Mouse (Mus musculus) hindbrain, embryonic 14.5 days (tissue): ENCODE measurements at regions not wholly inside any gene's neighbourhood (a gene's known extent, or its start where the extent isn't known, plus 50 kb on each side); places are given as distances from the start of the nearest gene placed in this dataset.

ENCODE experiments used
- ATAC-seq: fragments of 200-750 bp; cut with Nextera tagmentation; 2 replicates; pipeline ENCODE4 v1.8.0; 2017; ENCODE audit warnings: moderate number of reproducible peaks, mild to moderate bottlenecking, moderate TSS enrichment, moderate library complexity; ENCODE audit not compliant: low FRiP score
- DNase-seq: peaks from one replicate; pipeline ENCODE4 v3.0.0-alpha.2; 2015; ENCODE audit warnings: low spot score
- H3K27ac ChIP-seq: fragments of 300-500 bp; sonication (generic); 2 replicates; pipeline ENCODE4 v1.5.1; 2014; ENCODE audit warnings: mild to moderate bottlenecking, moderate library complexity
- H3K27me3 ChIP-seq: fragments of 300-500 bp; sonication (generic); 2 replicates; pipeline ENCODE4 v1.6.1; 2014; ENCODE audit warnings: mild to moderate bottlenecking, low read length, mixed read lengths; ENCODE audit not compliant: control insufficient read depth, insufficient read depth
- H3K36me3 ChIP-seq: fragments of 300-500 bp; sonication (generic); replicated peaks from 2 replicates; pipeline ENCODE4 v1.6.1; 2014; ENCODE audit not compliant: control insufficient read depth, insufficient read depth
- H3K4me1 ChIP-seq: fragments of 300-500 bp; sonication (generic); replicated peaks from 2 replicates; pipeline ENCODE4 v1.6.1; 2014; ENCODE audit warnings: antibody characterized with exemption, low read length, mixed read lengths; ENCODE audit not compliant: control insufficient read depth, insufficient read depth
- H3K4me2 ChIP-seq: fragments of 300-500 bp; sonication (generic); replicated peaks from 2 replicates; pipeline ENCODE4 v1.6.1; 2014; ENCODE audit warnings: mild to moderate bottlenecking, moderate library complexity
- H3K4me3 ChIP-seq: fragments of 300-500 bp; sonication (generic); replicated peaks from 2 replicates; pipeline ENCODE4 v1.5.1; 2014; ENCODE audit warnings: mild to moderate bottlenecking, low read length
- H3K9ac ChIP-seq: fragments of 300-500 bp; sonication (generic); 2 replicates; pipeline ENCODE4 v1.6.1; 2014
- H3K9me3 ChIP-seq: fragments of 300-500 bp; sonication (generic); 2 replicates; pipeline ENCODE4 v1.6.1; 2016; ENCODE audit warnings: low read length; ENCODE audit not compliant: control insufficient read depth
- WGBS: fragments of 180-500 bp; shearing (Covaris S2); extraction: QIAGEN DNeasy Blood & Tissue Kit; methylation state at CpG from one replicate; pipeline ENCODE4 v1.1.7; 2014; 5-methylcytosine and 5-hydroxymethylcytosine counted together

DNA sequence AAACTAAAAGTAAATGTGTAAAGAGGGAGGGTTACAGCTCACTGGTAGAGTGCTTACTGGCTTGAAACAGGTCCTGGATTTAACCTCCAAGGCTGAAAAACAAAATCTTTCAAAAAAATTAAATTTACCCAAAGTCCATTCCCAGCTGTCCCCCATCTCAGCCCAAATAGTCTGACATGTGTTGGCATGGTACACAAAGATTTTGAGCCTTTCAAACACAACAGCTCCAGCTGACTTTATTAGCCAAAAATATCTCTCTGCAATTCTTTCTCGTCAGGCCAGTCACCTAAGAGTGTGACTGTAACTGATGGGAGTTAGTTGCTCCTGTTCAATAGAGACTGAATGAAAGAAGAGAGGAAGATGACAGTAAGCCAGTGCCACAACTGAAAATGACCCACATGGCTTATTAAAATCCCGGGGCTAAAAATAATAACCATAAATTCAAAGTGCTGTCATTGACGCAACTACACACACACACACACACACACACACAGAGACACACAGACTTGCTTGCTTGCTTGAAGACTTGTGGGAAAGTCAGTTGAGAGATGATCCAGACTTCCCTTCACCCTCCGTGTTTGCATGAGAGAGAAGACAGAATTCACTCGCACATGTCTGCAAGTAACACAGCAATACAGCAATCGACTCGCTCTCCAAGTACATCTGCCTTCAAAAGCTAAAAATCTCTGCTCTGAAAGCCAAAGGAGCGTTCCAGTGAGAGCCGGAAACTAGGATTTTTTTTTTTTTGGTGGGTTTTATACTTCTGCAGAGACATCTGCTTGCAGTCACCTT lies 214.1 kb upstream of the Rnd3 start:
- Histone ChIP-seq H3K27me3 (no peaks in the 10 kb centered on the region), H3K9me3 (no peaks in the 10 kb centered on the region), H3K27ac (no peak overlapping the region), H3K9ac (no peak overlapping the region), H3K4me1 (no peaks in the 10 kb centered on the region), H3K4me3 (no peak overlapping the region), H3K36me3 (no peaks in the 10 kb centered on the region), H3K4me2 (no peak overlapping the region)
- DNase-seq: no peak
- WGBS: 87% methylated on average over 9 of the region's 9 CpGs
- ATAC-seq: no peak

DNA sequence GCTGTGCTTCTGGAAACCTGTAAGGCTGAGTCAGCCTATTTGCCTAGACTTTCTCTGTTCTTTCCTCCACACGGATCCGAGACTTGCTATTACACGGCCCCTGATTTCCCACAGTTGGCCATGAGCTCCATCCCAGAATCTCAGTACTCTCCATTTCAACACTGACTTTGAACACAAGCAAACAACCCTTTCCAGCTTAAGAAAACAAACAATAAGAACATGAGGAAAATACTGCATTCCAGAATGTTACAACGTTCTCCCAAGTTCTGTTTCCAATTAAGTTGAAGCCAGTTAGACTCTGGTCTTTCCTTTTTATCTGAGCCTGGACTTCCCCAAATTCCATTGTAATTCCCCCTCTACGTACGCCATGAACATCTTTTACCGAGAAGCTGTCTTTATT lies 206.4 kb upstream of the Rnd3 start:
- 91% methylated on average over 7 of the region's 7 CpGs for WGBS
- no peak overlapping the region for H3K4me3 ChIP-seq
- no peaks in the 10 kb centered on the region for H3K36me3 ChIP-seq
- no peaks in the 10 kb centered on the region for H3K4me1 ChIP-seq
- ATAC-seq (no peak), DNase-seq (no peak)
- H3K27ac ChIP-seq: no peak overlapping the region
- H3K4me2 ChIP-seq: no peak overlapping the region
- no peaks in the 10 kb centered on the region for H3K27me3 ChIP-seq
- H3K9ac ChIP-seq: no peak overlapping the region
- H3K9me3 ChIP-seq: no peaks in the 10 kb centered on the region

DNA sequence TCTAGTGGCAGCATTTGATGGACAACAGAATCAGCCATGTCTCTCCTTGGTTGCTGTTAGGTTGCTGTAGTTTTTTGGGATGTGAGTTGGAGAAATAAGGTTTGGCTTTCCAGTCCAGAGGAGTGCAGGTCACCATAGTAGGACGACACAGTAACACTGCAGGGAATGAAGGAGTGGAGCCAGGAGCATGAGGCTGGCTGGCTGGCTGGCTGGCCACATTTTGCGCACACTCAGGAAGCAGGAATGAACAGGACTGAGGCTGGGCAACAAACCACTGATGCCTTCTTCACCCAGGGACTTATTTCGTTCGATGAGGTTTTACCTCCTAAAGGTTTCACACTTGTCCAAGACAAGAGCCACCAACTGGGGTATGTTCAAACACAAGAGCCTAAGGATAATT lies 205.9 kb upstream of the Rnd3 start:
- no peak for DNase-seq
- no peak overlapping the region for H3K4me2 ChIP-seq
- no peaks in the 10 kb centered on the region for H3K9me3 ChIP-seq
- H3K4me1 ChIP-seq: no peaks in the 10 kb centered on the region
- WGBS: 91% methylated on average over 4 of the region's 4 CpGs
- H3K27ac ChIP-seq: no peak overlapping the region
- H3K27me3 ChIP-seq: no peaks in the 10 kb centered on the region
- no peak for ATAC-seq
- H3K4me3 ChIP-seq: no peak overlapping the region
- H3K9ac ChIP-seq: no peak overlapping the region
- no peaks in the 10 kb centered on the region for H3K36me3 ChIP-seq

DNA sequence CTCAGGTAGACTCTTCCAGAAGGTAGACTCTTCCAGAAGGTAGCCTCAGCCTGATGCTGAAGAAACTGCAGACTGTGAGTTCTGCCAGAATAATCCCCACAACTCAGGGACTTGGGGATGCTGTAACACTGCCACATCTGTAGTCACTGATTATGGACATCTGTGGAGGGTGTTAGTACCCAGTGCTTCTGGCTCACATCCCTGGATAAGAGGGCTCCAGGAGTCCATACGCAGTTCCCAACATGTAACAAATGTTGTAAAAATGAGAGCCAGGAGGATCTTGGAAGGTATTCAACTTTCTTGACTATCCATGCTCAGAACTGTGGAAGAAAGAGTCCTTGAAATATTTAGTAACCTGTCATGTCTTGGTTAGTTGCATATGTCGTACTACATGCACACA lies 200.7 kb upstream of the Rnd3 start:
- Histone ChIP-seq H3K4me3 (no peak overlapping the region), H3K4me2 (no peak overlapping the region), H3K4me1 (no peaks in the 10 kb centered on the region), H3K27ac (no peak overlapping the region), H3K27me3 (no peaks in the 10 kb centered on the region), H3K9ac (no peak overlapping the region), H3K36me3 (no peaks in the 10 kb centered on the region), H3K9me3 (no peaks in the 10 kb centered on the region)
- no peak for ATAC-seq
- DNase-seq: no peak
- 73% methylated on average over 2 of the region's 2 CpGs for WGBS

DNA sequence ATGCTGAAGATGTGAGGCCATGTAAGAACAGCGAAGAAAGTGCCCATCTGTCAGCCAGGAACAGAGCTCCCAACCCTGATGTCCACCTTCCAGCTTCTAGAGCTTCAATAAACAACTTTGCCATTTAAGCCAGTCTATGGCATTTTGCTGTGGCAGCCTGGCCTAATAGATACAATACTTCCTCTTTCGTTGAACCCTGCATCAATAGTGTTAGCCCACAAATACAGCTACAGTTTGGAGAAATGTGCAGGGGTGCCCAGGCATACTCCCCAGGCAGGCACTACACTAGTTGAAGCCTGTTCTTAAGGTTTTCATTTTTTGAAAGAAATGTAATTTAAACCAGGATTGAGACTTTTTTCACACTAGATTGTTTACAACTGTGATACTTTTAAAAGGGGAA lies 199.9 kb upstream of the Rnd3 start:
- 83% methylated on average over 2 of the region's 2 CpGs for WGBS
- no peaks in the 10 kb centered on the region for H3K4me1 ChIP-seq
- no peaks in the 10 kb centered on the region for H3K36me3 ChIP-seq
- no peaks in the 10 kb centered on the region for H3K27me3 ChIP-seq
- H3K4me2 ChIP-seq: no peak overlapping the region
- H3K27ac ChIP-seq: no peak overlapping the region
- H3K9me3 ChIP-seq: no peaks in the 10 kb centered on the region
- H3K4me3 ChIP-seq: no peak overlapping the region
- ATAC-seq: no peak
- no peak for DNase-seq
- no peak overlapping the region for H3K9ac ChIP-seq

DNA sequence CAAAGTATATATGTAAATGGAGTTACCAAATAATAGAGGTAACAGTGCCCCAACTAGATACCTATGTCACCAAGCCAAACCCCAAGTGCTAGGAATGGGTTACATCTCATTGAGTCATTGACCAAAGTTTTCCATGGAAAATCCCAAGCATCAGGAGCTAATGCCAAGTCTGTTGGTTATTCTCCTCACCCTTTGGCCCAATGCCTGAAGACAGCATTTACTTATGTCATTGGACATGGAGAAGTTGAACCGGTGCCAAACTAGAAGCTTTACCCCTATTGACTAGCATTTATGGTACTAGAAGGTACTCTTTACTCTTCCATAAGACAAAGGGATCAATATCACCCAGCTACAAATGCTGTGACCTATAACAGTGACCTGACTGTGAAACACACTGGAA lies 198.2 kb upstream of the Rnd3 start:
- Histone ChIP-seq H3K4me2 (no peak overlapping the region), H3K27me3 (no peaks in the 10 kb centered on the region), H3K9ac (no peak overlapping the region), H3K4me1 (no peaks in the 10 kb centered on the region), H3K27ac (no peak overlapping the region), H3K36me3 (no peaks in the 10 kb centered on the region), H3K9me3 (no peaks in the 10 kb centered on the region), H3K4me3 (no peak overlapping the region)
- WGBS: 91% methylated on average over 1 of the region's 1 CpGs
- ATAC-seq (no peak), DNase-seq (no peak)

DNA sequence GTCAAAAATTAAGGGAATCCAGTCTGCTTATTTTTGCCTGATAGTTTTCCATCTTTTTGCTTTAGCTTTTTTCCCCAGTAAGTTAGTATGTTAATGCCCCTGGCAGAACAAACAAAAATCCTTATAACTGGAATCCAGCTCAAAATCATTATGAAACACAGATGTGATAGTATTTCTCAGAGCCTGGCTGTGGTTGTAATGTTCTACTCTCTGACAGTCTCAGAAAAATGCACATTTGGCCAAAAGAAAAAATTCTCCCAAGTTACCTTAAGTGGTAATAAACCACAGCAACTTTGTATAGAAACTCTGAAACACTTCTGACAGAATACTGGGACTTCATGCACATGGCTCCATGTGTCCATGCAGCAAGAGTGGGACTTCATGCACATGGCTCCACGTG lies 193.5 kb upstream of the Rnd3 start:
- Histone ChIP-seq H3K9ac (no peak overlapping the region), H3K36me3 (no peaks in the 10 kb centered on the region), H3K4me3 (no peak overlapping the region), H3K4me2 (no peak overlapping the region), H3K9me3 (no peaks in the 10 kb centered on the region), H3K27me3 (no peaks in the 10 kb centered on the region), H3K4me1 (no peaks in the 10 kb centered on the region), H3K27ac (no peak overlapping the region)
- ATAC-seq (no peak), DNase-seq (no peak)
- 70% methylated on average over 1 of the region's 1 CpGs for WGBS

DNA sequence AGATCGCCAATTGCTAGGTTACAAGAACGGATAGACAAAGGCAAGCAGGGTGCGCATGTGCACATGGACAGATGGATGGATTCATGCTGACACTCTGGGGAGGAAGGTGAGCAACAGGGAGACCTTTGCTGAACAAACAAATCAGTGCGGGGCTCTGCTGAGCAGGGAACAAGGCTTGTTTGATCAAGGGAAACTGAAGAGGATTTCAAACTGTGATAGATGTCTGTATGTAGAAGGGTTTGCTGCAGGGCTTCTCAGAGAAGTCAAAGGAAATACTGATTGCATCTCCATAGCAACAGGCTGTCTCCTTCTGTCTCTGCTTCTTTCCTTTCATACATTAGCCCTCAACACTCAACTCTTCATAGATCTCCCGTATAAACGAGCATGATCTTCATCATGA lies 185.5 kb upstream of the Rnd3 start:
- no peaks in the 10 kb centered on the region for H3K36me3 ChIP-seq
- H3K27ac ChIP-seq: no peak overlapping the region
- H3K4me1 ChIP-seq: peaks cover 8% of the 10 kb centered on the region
- WGBS: 28% methylated on average over 6 of the region's 6 CpGs
- no peak overlapping the region for H3K9ac ChIP-seq
- DNase-seq (no peak), ATAC-seq (no peak)
- no peaks in the 10 kb centered on the region for H3K9me3 ChIP-seq
- no peak overlapping the region for H3K4me3 ChIP-seq
- H3K4me2 ChIP-seq: no peak overlapping the region
- no peaks in the 10 kb centered on the region for H3K27me3 ChIP-seq

DNA sequence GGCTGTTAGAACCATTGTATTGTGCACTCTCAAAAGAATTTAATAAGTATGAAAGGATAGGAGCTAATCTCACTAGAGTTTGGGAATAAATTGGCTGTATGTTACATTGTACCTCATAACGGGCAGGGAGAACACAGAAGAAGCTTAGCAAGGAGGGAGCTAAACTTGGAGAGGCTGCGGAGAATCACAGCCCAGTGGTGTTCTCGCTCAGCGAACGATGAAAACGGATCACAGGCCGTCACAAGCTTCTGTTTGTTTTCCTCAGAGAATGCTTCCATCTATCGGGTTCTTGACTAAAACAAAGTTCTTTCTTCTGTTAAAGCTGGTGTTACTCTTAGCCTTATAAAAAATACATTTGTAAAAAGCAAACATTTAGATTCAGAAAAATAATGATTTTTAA lies 178.2 kb upstream of the Rnd3 start:
- no peaks in the 10 kb centered on the region for H3K9me3 ChIP-seq
- no peaks in the 10 kb centered on the region for H3K36me3 ChIP-seq
- H3K27ac ChIP-seq: no peak overlapping the region
- ATAC-seq: no peak
- 21% methylated on average over 8 of the region's 8 CpGs for WGBS
- H3K9ac ChIP-seq: no peak overlapping the region
- H3K4me3 ChIP-seq: no peak overlapping the region
- no peak overlapping the region for H3K4me2 ChIP-seq
- DNase-seq: no peak
- no peaks in the 10 kb centered on the region for H3K27me3 ChIP-seq
- no peaks in the 10 kb centered on the region for H3K4me1 ChIP-seq

DNA sequence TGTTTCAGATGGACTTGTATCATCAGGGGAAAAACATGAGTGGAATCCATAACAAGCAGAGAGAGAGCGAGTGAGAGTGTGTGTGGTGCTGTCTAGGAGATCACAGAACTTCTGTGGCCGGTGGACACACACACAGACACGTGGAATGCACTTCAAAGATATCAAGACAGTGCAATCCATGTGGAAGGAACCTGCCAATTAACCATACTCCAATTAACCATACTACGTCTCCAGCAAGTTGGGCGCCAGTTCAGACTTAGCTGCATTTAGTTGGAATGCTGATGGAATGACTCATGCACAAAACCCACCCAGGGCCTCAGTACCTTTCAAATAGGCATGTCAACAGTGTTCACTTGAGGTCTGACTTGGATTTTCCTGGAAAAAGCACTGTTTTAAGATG lies 172.8 kb upstream of the Rnd3 start:
- no peak for DNase-seq
- Histone ChIP-seq H3K27ac (no peak overlapping the region), H3K36me3 (no peaks in the 10 kb centered on the region), H3K9ac (no peak overlapping the region), H3K9me3 (no peaks in the 10 kb centered on the region), H3K4me2 (no peak overlapping the region), H3K4me3 (no peak overlapping the region), H3K27me3 (no peaks in the 10 kb centered on the region), H3K4me1 (no peaks in the 10 kb centered on the region)
- 88% methylated on average over 5 of the region's 5 CpGs for WGBS
- no peak for ATAC-seq
